Mouse (Mus musculus) layer of hippocampus, postnatal 25 days (tissue): ENCODE results near the gene Xrra1. TPM values are rescaled to one million over a fixed set of nuclear protein-coding genes. Genes with fewer than 3 reads are reported as not detected.
"Not testable (repeated sequence)": the region's sequence is repeated elsewhere in the genome, so short reads cannot be mapped to it uniquely, and the experiment has no call there.

Source experiments
- DNase-seq, 2 experiments: peaks; one replicate each; pipeline ENCODE4 v3.0.0; 2022; ENCODE audit warnings: mixed read lengths in 2 of 2, low spot score in 1 of 2; ENCODE audit errors: extremely low spot score in 1 of 2
- total RNA-seq, 2 experiments: library from RNA; stranded (reverse); gene quantifications; 2 replicates each; pipeline ENCODE4 v1.2.3; 2021

The Xrra1 gene
- total RNA-seq, 2 experiments from 2014 or later, result 0.94 to 1.1 TPM

DNA sequence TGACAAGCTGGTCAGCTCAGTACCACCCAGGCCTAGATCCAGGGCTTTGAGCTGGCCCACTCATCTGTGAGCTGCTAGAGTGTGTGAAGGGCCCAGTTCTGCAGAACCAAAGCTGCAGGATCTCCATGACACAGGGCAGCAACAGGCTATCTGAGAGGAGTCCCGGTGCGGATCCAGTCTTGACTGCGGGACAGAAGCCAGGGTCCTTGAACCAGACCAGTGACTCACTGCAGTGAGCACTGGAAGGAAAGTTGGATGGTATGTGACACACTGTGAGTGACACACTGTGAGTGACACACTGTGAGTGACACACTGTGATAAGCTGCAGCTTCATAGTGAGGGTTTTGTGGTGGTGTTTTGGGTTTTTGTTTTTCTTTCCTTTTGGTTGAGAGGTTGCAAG lies 85.6 kb downstream of the Xrra1 start:
- no peak for DNase-seq

DNA sequence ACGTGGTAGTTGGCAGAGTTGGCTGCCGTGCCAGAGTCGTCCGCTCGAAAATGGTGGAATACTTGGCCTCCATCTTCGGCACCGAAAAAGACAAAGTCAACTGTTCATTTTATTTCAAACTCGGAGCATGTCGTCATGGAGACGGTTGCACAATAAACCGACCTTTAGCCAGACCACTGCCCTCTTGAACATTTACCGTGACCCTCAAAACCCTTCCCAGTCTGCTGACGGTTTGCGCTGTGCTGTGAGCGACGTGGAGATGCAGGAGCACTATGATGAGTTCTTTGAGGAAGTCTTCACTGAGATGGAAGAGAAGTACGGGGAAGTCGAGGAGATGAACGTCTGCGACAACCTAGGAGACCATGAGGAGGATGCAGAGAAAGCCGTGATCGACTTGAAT lies 86.1 kb downstream of the Xrra1 start:
- not testable (repeated sequence) for DNase-seq

DNA sequence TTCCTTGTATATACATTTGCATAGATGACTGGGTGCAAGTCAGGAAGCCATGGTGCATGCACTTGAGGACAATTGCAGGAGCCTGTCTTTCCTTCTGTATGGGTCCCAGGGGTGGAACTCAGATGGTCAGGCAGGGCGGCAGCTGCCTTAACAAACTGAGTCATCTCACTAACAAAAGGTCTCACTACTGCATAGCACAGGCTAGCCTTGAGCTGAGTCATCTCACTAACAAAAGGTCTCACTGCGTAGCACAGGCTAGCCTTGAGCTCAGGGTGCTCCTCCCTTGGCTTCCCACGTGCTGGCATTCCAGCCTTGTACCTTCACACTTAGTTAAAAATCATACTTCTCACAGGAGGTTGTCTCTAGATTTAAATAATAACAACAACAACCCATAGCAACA lies 87.0 kb downstream of the Xrra1 start:
- no peak for DNase-seq

DNA sequence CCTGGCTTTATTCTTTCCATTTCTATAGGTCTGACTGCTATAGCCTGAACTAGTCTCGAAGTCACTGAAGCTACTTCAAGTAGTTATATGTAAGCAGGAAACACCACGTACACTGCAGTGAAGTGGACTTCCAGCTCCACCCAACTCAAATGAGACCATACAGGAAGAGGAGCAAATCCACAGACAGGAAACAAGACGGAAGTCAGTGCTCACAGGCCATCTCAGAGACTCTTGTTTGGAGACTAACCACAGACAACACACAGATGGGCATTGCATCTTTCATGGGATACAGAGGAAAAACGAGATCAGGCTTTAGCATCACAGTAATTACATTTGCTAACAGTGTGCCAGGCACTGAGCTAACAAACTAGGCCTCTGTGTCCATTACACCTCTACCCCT lies 87.4 kb downstream of the Xrra1 start:
- DNase-seq, result no peak

DNA sequence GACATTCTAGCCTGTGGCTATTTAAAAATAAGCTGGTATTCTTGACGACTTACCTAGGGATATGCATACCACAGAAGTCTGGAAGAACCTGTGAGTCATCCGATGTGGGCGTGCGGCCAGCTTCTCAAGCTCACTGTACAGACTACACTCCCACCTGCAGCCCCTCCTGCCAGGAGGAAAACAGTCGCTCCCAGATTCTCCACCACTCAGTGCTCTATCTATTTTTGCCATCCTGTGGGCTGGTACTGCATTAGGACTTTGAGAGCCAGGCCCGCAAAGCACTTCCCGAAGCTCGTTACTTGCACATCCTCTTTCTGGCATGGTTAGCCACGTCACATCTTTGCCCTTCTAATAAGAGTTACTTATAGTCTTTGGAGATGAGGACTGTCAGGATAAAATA lies 88.4 kb downstream of the Xrra1 start:
- peak in 1 of 2 experiments; percentile 53 for DNase-seq

DNA sequence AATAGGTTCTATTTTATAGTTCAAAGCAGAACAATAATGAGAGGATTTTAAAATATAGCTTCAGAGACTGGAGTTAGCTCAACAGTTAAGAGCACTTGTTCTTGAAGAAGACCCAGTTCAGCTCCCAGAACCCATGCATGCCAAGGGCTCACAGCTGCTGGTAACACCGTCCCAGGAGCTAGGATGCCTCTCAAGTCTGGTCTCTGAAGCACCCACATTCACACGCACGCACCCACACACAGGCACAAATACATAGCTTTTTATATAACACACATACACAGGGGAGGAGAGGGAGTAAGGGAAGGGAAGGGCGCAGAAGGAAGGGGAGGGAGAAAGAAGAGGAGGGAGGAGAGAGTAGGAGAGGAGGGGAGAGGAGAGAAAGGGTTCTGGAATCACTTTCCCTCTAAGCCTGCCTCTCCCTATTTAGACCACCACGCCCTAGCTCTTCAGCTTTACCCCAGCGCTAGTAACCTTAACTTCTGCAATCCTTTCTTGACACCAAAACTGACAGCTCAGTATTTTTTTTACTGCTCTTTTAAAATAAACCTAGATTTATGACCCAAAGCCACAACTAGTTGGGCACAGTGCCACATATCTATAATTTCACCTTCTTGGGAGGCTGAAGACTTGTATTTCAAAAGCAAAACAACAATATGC lies 94.7 kb downstream of the Xrra1 start:
- no peak for DNase-seq

DNA sequence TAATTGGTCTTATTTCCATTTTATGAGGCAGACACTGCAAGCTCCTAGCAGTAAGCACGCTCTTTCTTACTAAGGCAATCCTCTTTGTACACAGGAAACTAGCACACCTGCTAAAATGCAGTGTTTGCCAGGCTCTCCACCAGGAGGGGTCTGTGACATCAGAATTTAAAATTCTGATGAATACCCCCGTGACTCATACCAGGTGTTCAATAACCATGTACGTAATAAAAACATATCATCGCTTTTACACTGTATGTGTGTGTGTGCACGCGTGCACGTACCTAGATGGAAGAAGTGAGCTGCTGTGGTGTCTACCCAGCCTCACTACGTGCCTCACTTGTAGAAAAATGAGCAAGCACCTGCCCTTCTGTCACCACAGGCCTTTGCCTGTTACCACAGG lies 95.3 kb downstream of the Xrra1 start:
- no peak for DNase-seq

DNA sequence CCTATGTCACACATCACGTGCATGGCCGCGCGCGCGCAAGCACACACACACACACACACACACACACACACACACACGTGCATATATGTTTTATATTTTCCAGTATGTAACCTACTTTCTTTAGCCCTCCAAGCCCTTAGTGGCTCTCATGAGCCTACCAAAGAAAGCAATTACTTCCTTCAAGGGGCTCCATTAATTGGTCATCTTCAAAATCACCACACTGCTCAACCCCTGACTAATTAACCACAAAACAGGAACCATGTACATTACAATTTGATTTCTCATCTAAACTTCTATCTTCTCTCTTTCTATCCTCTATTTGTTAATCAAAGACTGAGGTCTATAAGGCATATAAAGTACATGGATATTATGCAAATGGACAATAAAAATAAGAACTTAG lies 97.2 kb downstream of the Xrra1 start:
- no peak for DNase-seq

DNA sequence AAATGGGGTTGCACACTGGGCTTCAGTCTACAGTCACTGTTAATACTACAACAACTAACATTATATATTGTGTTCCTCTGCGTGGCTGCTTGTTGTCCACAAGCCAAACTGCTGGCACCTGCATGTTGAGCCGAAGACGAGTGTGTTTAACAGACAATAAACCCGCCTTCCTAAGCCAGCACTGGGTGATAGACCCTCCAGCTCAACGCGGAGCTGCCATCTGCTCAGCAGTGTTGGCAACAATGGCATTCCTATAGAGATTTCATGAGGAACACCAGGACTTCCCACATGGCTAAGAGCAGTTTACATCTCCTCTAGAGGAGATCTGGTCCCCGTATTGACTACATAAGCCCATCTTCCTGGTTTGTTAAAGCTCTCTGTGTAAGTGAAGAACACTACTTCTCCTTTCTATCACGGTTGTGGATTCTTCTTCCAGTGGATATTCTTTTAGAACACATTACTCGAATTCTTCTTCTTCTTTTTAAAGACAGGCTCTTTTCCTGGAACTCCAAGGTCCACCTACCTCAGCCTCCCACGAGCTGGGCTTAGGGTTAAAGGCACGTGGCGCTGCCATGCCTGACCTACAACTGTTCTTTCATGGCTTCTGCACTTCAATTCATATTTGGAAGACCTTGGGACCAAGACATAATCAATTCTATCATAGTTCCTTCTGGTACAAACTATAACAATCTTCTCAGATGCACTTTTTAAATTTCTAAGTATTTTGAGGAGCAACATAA lies 98.5 kb downstream of the Xrra1 start:
- no peak for DNase-seq

DNA sequence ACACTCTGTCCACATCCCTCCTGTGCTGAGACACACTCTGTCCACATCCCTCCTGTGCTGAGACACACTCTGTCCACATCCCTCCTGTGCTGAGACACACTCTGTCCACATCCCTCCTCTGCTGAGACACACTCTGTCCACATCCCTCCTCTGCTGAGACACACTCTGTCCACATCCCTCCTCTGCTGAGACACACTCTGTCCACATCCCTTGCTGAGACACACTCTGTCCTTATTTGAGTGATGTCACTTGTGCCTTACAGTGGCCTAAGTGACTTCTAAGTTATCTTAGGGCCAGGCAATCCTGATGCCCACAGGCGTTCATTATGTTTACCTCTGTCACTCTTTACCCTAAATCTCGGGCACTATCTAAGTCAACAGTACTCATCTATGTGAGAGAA lies 101.7 kb downstream of the Xrra1 start:
- not testable (repeated sequence) for DNase-seq

DNA sequence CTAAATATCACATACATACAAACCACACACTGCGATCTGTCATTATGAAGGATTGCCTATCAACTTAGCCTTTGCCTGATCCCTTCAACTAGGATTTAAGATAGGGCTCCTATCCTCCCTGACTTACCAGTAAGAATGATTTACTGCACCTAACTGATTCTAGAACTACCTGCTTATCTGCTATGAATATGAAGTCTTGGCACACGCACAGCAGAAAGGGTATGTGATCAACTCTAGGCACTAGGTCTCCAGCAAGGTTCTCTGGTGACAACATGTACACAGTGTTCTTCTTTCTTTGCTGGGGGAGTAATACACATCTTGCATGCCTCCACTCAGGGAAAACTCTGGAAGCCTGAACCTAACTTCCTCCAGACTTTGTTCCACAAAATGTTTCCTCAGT lies 102.6 kb downstream of the Xrra1 start:
- peak in 1 of 2 experiments; percentile 0 for DNase-seq

DNA sequence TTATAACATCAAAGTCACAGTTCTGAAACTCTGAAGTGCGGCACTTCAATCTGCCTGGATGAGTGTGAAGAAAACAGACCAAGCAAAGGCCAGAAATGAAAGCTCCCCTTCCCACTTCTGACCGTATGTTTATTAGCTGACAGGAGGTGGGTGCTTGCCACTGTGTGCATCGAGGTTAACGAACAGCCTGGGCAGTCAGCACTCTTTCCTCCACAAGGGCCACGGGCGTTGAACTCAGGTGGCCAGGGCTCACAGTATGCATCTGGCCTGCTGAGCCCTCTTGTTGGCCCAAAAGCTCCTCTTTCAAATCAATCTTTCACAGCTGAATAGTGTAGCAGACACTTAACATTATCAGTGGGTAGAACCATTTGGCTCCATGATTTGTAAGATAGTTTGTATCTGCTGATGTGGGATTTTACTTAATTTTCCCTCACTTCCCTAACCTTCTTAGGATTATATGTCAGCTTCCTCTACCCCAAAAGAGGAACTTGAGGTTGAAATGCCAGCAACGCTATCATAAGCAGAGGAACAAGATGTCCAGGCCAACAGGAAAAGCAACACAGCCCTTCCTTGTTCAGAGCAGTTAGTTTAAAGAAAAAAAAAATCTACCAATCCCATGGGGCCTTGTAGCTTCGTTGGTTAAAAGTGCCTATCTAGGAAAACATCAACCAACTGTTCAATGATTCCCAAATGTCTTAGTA lies 103.8 kb downstream of the Xrra1 start:
- DNase-seq, result peak in 1 of 2 experiments; percentile 2

DNA sequence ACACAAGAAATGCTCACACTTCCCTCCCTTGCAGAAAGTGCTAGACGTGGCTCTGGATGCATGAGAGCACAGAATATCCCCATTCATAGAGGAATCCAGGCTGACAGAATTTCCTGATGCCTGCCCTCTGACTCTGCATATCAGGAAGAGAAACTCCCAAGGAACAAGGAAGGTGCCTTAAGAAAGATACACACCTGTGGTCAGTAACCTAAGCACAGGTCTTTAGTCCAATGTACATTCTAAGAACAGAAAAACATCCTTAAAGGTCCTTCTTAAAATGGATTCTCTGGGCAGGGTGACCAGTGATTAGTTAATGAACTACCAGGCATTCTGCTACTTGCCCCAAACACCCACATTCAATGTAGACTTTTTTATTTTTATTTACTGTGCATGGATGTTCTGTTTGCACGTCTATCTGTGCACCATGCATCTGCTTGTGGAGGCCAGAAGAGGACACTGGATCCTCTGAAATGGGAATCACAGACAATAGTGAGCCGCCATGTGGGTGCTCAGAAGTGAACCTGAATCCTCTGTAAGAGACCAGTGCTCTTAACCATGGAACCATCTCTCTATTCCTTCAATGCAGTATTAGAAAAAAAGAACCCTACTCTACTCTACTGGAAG lies 104.4 kb downstream of the Xrra1 start:
- peak in 1 of 2 experiments; percentile 2 for DNase-seq

DNA sequence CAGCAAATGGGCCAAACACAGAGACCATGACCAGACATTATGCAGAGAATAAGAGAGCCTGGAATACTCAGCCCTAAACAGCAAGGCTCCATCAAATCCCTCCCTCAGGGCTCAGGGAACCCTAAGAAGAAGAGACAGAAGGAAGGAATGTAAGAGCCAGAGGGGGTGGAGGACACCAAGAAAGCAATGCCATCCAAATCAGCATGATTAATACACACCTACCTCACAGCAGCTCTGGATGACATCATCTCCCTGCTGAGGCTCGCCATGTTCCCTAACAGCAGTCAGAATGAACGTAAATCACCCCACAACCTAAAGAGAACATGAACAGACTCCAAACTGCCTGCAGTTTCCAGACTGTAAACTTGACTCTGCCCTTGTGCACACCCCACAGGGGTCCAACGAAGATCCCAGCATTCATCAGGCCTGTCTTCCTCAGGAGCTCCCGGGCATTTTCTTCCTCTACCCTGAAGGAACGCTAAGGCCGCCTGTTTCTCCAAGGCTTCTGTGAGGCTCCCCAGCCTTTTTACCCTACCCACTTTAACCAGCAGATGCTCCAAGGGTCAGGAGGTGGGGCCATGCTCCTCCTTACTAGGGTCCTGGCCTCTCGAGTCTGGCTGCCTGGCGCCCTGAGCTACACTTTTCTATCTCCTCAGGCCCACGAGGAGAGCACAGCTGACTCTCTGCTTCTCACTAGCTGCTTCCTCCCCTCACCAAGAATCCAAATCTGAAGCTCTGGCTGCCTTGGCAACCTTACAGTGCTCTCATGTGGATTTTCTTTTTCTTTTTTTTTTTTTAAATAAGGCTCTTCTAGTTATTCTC lies 106.3 kb downstream of the Xrra1 start:
- DNase-seq, result peak in 1 of 2 experiments; percentile 16

DNA sequence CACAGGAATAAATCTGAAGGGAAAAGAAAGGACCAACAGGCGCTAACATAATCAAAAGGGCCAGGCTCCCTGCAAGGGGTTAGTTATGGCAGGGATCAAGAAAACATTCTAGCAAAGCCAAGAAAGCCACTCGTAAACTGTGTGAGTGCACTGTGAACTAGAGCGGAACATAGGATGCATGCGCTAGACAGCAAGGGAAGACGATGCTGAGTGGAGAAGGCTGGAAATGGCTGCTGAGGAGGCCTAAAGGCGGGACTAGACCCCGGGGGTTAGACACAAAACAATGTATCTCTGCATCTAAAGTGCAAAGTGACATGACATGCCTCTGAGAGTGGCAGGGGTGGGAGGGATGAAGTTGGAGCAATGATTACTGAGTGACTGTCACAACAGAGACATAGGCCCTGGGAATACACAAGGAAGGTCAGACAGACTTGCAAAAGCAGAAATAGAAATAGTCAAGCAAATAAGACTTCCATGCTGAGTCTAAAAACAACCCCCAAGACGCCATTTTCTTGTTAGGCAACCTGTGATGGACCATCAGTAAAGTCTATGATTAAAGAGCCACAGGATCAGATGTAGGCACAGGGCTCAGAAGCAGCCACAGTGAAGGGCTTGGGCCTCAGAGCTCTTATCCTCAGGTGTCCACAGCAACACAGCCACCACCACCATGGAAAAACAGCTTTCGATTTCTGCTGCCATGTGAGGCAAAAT lies 107.2 kb downstream of the Xrra1 start:
- peak in 1 of 2 experiments; percentile 3 for DNase-seq

Other genes starting within 250 kb of the Xrra1 start
- 1 to 10 TPM; 6.1 TPM for gene Tpbgl, start 232.0 kb upstream of the Xrra1 start, total RNA-seq
- gene Slco2b1, start 147.8 kb upstream of the Xrra1 start, total RNA-seq, result 10 to 100 TPM; 13.0 to 17.1 TPM
- gene Olfr520, start 128.8 kb upstream of the Xrra1 start, total RNA-seq, result not detected
- gene Olfr521, start 95.6 kb upstream of the Xrra1 start, total RNA-seq, result not detected
- 1 to 10 TPM; 2.8 to 2.9 TPM for gene Neu3, start 30.7 kb upstream of the Xrra1 start, total RNA-seq
- 100 to 1,000 TPM in 1 of 2 experiments, 10 to 100 TPM in 1; 89.9 to 104 TPM for gene Spcs2, start 4.3 kb downstream of the Xrra1 start, total RNA-seq
- 10 to 100 TPM; 24.0 to 25.5 TPM for gene Rnf169, start 121.3 kb downstream of the Xrra1 start, total RNA-seq
- gene Chrdl2, start 147.1 kb downstream of the Xrra1 start, total RNA-seq, result under 1 TPM; 0.15 to 0.38 TPM